Mouse (Mus musculus) Patski (cell line): ENCODE measurements around the gene Sae1. TPM values are rescaled to one million over a fixed set of nuclear protein-coding genes. Genes with fewer than 3 reads are reported as not detected.

Experiments
- ATAC-seq: fragments of 100-300 bp; one replicate; pipeline ENCODE4 v1.8.0; 2021
- CTCF ChIA-PET: fragments of 350-600 bp; sonication (Branson Sonifier 250); formaldehyde crosslinking; loops from one replicate; lab custom pipeline; 2022; ENCODE audit warnings: inconsistent platforms; lab: Charles Lee
- POLR2A ChIA-PET: fragments of 350-600 bp; sonication (Branson Sonifier 250); formaldehyde crosslinking; loops from one replicate; lab custom pipeline; 2022; ENCODE audit warnings: antibody characterized with exemption, inconsistent platforms; lab: Charles Lee
- DNase-seq: peaks from one replicate; pipeline ENCODE4 v3.0.0-alpha.2; 2011; ENCODE audit warnings: low read depth, low spot score
- H3K27me3 ChIP-seq: fragments of 371-371 bp; one replicate; pipeline ENCODE4 v1.5.1; 2021
- CTCF ChIP-seq: fragments of 100-300 bp; IDR thresholded peaks from one replicate; pipeline ENCODE4 v1.5.1; 2021
- in situ Hi-C: fragments of 300-500 bp; cut with MboI; formaldehyde crosslinking; loops from 3 replicates; pipeline ENCODE4 v1.11.1; 2018; ENCODE audit warnings: low pct_unique_long_range_greater_than_20kb, mixed read lengths
- polyA plus RNA-seq: library from polyadenylated mRNA; unstranded; gene quantifications from one replicate; pipeline ENCODE4 v1.2.3, GENCODE M21; 2021

Gene Sae1
- polyA plus RNA-seq, 1 experiment from 2014 or later: 244 TPM

DNA sequence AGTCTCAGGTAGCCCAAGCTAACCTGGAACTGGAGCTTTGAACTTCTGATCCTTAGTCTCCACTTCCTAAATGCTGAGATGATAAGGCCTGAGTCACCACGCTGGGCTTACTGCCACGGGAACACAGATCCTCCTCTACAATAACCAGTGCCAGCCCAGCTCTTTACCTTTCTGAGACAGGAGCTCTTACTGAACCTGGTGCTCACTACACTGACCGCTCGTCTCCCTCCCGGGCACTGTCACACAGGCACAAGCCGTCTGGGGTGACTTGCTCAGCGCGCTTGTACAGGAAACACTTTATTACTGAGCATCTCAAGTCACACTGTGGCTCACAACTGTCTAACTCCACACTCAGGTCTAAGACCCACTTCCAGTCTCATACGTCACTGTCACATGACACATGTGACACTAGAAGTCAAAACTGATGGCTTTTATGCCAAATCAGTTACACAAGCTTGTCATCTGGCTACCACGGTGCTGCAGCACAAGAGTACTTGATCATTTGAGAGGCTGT lies 21.4 kb downstream of the Sae1 start:
- in situ Hi-C loops: loop anchor here (5.0 kb wide), 1 partner anchor 39 kb away; no protein-coding TSS in a partner anchor
- CTCF ChIA-PET: interaction anchor here (0.7 to 5.7 kb wide), 9 partner anchors 11 to 127 kb away, joined by 3 to 32 read pairs (median 7); no protein-coding TSS in a partner anchor
- POLR2A ChIA-PET: interaction anchor here (0.5 kb wide), 1 partner anchor 268 kb away, joined by 4 read pairs; the partner anchor contains the start of gene Napa
- TF ChIP-seq CTCF: no peak
- no peak for DNase-seq
- ATAC-seq: no peak
- no peaks in the 10 kb centered on the region for H3K27me3 ChIP-seq

- DNase-seq: no peak
- in situ Hi-C loops: loop anchor here (5.0 kb wide), 1 partner anchor 38 kb away; no protein-coding TSS in a partner anchor
- no peaks in the 10 kb centered on the region for H3K27me3 ChIP-seq
- ChIA-PET POLR2A (no interaction called here), CTCF (interaction anchor here (0.7 to 5.7 kb wide), 12 partner anchors 8 to 128 kb away, joined by 3 to 32 read pairs (median 4); no protein-coding TSS in a partner anchor)
- peak; percentile 58 for TF ChIP-seq CTCF
- ATAC-seq: peak; percentile 76
These were observed 22.6 kb downstream of the Sae1 start for GRCm38 (mm10) chr7:16364901-16365500.

DNA sequence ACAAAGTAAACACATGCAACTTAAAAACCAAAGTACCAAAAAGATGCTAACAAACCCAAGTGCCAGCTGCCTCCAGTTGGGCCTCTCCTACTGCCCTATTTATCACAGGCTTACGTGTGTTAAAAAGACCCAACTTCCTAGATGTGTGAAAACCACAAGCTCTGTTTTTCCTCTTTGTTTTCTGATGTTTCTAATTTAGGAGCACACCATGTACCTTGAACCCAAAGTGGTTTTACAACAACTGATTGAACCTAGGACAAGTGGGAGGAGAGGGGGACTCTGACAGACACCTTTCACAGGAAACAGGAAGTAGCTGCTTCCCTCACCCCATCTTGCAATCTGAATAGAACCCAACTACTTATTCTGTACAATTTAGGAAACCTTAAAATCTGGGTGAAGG lies 23.3 kb downstream of the Sae1 start:
- TF ChIP-seq CTCF: no peak
- ChIA-PET POLR2A (no interaction called here), CTCF (interaction anchor here (1.0 to 5.7 kb wide), 9 partner anchors 8 to 70 kb away, joined by 3 to 32 read pairs (median 5); no protein-coding TSS in a partner anchor)
- in situ Hi-C loops: no loop called here
- ATAC-seq: no peak
- DNase-seq: no peak
- no peaks in the 10 kb centered on the region for H3K27me3 ChIP-seq

- in situ Hi-C loops: no loop called here
- DNase-seq (no peak), ATAC-seq (no peak)
- ChIA-PET CTCF (interaction anchor here (1.3 kb wide), 1 partner anchor 16 kb away, joined by 4 read pairs; no protein-coding TSS in a partner anchor), POLR2A (no interaction called here)
- no peak for TF ChIP-seq CTCF
- no peaks in the 10 kb centered on the region for H3K27me3 ChIP-seq
These were observed 30.0 kb downstream of the Sae1 start for GRCm38 (mm10) chr7:16357602-16358001.

GRCm38 (mm10) chr7:16355854-16356594 lies 31.6 kb downstream of the Sae1 start:
- CTCF ChIA-PET: interaction anchor here (1.1 to 1.6 kb wide), 3 partner anchors 9 to 24 kb away, joined by 3 to 5 read pairs (median 3); no protein-coding TSS in a partner anchor

GRCm38 (mm10) chr7:16349999-16350398 lies 37.6 kb downstream of the Sae1 start:
- CTCF ChIA-PET: no interaction called here
- in situ Hi-C loops: no loop called here
- DNase-seq (no peak), ATAC-seq (no peak)
- no peak for TF ChIP-seq CTCF
- no peaks in the 10 kb centered on the region for H3K27me3 ChIP-seq
- POLR2A ChIA-PET: no interaction called here

More at GRCm38 (mm10) chr7:16355854-16356594, 31.6 kb downstream of the Sae1 start:
- POLR2A ChIA-PET: interaction anchor here (0.6 kb wide), 2 partner anchors 12 to 15 kb away, joined by 3 read pairs; no protein-coding TSS in a partner anchor
- H3K27me3 ChIP-seq: no peaks in the 10 kb centered on the region
- TF ChIP-seq CTCF: no peak
- DNase-seq (no peak), ATAC-seq (no peak)
- in situ Hi-C loops: no loop called here

DNA sequence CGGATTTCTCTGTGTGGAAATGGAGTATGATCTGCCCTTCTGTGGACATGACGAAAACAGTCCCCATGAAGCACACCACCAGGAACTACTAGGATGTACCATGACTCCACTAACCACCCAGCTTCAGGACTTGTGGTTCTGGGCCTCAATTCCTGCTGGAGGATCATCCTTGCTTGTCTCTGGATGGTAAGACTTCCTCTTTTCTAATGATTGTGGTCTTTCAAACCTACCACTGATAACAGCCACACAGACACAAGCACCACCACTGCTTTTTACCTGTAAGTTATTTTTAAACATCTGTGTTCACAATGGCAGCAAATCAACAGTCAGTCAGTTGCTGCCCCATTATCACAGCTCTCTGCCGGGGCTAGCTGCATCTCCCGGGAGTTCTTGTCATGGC lies 42.3 kb downstream of the Sae1 start:
- in situ Hi-C loops: no loop called here
- no peaks in the 10 kb centered on the region for H3K27me3 ChIP-seq
- ChIA-PET CTCF (no interaction called here), POLR2A (no interaction called here)
- ATAC-seq (no peak), DNase-seq (no peak)
- TF ChIP-seq CTCF: no peak

DNA sequence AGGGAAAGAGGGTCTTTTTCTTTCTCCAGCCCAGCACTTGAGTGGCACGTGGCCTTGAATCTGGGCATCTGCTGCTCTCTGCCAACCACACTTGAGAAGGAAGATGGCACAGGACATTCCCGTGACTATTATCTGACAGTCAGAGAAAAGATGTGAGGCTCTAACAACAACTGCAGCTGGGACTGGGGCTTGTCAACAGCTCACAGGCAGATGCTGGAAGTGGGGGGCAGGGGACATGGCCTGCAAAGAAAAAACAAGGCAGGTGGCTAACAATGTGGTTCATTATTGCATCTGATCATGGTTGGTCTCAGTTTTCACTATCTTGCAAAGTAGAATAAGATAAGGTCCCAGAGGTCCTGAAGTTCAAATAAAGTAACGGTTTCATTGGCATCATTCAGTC lies 43.0 kb downstream of the Sae1 start:
- ATAC-seq: no peak
- DNase-seq: no peak
- H3K27me3 ChIP-seq: no peaks in the 10 kb centered on the region
- ChIA-PET CTCF (interaction anchor here (1.1 to 1.5 kb wide), 2 partner anchors 19 to 31 kb away, joined by 3 to 5 read pairs; no protein-coding TSS in a partner anchor), POLR2A (no interaction called here)
- TF ChIP-seq CTCF: no peak
- in situ Hi-C loops: no loop called here

- ATAC-seq: no peak
These were observed 49.9 kb downstream of the Sae1 start for GRCm38 (mm10) chr7:16337733-16338132.

DNA sequence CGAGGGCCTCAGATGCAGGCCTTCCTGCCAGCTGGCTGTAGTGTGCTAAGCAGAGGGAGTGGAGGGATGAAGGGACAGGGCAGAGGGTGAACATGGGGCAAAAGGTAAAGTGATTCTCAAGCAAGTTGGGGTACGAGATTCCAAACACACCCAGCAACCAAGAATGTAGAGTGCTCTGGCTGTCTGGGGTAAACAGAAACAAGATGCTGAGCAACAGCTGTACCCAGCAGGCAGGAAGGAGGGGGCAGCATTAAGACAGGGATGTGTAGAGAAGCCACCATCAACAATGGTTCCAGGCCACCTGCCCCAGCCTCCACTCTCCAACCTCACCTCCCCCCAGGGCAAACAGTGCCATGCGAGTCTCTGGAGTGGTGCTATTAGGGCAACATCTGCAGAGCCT lies 58.5 kb downstream of the Sae1 start:
- DNase-seq: no peak
- POLR2A ChIA-PET: no interaction called here
- ATAC-seq: no peak
- TF ChIP-seq CTCF: no peak
- in situ Hi-C loops: loop anchor here (5.0 kb wide), 2 partner anchors 37 to 38 kb away; no protein-coding TSS in a partner anchor
- CTCF ChIA-PET: interaction anchor here (1.0 to 2.0 kb wide), 4 partner anchors 15 to 35 kb away, joined by 3 to 7 read pairs (median 4); no protein-coding TSS in a partner anchor
- no peaks in the 10 kb centered on the region for H3K27me3 ChIP-seq

More at GRCm38 (mm10) chr7:16337733-16338132, 49.9 kb downstream of the Sae1 start:
- TF ChIP-seq CTCF: no peak
- DNase-seq: no peak
- in situ Hi-C loops: no loop called here
- ChIA-PET POLR2A (interaction anchor here (0.7 kb wide), 1 partner anchor 14 kb away, joined by 4 read pairs; no protein-coding TSS in a partner anchor), CTCF (interaction anchor here (0.9 to 3.2 kb wide), 5 partner anchors 22 to 49 kb away, joined by 3 to 11 read pairs (median 7); no protein-coding TSS in a partner anchor)
- no peaks in the 10 kb centered on the region for H3K27me3 ChIP-seq
